Mouse (Mus musculus): ENCODE measurements around the gene Asns.

The Asns gene

DNA sequence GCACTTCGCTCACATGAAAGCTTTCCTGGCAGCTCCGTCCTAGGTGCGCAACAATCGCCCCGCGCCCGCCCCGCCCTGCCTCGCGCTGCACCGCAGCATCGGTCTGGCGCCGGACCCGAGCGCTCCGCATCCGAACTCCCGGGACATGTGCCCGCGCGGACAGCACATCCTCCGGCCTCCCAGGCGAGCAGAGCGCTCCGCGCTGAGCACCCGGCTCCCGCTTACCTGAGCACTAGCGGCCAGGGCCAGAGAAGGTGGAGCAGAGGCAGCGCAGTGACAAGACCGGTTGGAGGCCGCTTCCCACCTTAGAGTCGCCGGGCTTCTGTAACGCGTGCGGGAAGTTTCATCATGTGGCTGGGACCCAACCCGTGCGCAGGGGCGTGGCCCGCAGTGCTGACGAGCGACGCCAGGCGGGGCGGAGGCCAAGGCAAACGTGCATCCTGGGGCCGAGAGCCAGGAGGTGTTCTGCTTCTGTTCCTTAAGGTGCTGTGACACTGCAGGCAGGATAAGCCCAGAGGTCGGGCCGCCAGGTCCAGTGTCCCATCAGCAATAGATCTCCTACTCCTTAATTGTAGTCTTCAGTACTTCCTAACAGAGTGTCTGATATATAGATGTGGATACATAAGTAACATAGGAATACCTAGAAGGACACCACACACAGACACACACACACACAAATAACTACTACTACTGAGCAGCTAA, at the start of gene Asns:
Asns (minus strand) TSS at position 371 of the 702 bp plus-strand sequence.
- peak; percentile 47 for DNase-seq (ENCODE audit: low spot score)

DNA sequence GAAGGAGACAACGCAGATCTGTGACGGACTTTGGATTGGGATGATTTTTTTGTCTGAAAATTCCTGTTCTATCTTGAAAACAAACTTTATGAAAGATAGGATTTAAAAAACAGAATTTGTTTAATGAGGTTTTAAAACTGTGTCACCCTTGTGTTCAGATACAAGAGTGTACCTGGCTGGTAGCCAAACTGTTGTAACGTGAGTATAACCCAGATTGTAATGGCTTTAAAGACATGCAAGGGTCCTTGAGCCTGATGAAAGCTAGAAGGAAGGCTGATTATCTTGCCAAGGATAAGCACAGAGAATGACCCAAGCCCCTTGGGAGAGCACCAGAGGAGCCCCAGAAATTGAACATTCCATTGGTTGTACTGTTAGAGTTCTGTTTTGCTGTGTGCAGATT, 48.7 kb upstream of the Asns start:
- DNase-seq (ENCODE audit: low spot score) = peak; percentile 12

DNA sequence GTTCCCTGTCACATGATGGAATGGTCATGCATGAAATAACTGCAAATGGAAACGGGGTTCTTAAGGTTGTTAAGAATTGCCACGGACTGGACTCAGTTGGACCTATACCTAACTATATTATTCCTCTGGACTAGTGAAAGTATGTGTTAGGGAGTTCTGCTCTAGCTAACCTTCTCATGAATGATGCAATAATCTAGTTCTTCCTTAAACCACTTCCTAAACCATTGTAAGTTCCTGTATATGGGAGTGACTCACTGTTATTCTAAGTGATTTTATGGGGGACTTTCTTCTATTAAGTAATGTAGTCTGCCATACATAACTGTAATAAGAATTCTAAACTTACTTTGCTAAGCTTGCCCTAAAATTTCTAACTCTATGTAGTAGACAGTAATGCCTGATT, 44.8 kb upstream of the Asns start:
- no peak for DNase-seq (ENCODE audit: low spot score)

DNA sequence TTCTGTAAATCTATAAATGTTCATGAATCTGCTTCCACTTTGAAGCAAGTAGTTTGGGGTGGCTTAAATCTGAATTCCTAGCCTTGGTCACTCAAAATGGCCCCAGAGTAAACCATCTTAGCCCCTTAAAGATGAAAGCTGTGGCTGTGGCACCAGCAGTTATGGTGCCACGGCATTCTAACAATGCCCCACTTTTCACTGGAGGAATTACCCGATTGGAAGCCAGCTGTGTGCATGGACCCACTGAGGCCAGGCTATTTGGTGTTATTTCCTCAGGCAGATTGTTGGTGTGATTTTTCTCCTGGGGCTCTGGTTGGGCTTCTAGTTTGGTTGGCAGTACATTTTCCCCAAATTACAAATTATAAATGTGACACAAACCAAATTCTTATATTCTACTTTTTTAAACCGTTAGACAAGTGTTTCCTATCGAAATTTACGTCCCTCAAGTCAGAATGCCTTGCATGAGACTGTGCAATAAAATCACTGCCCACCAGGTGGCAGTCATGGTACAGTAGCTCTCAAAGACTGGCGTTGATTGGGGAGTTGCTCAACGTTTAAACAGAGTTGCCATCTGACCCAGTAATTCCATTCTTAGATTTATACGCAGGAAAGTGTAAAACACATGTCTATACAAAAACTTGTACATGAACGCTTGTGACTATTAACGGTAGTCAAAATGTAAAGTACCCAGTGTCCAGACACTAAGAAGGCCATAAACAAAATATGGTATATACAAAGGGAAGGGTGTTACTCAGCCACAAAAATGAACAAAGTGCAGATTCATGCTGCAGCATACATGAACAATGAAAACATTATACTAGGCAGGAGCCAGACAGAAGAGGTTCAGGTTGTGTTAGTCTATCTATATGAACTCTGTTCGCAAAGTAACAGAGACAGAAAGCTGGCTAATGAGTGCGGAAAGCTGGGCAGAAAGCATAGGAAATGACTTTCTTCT, 40.0 kb upstream of the Asns start:
- DNase-seq (ENCODE audit: low spot score) = peak; percentile 57

DNA sequence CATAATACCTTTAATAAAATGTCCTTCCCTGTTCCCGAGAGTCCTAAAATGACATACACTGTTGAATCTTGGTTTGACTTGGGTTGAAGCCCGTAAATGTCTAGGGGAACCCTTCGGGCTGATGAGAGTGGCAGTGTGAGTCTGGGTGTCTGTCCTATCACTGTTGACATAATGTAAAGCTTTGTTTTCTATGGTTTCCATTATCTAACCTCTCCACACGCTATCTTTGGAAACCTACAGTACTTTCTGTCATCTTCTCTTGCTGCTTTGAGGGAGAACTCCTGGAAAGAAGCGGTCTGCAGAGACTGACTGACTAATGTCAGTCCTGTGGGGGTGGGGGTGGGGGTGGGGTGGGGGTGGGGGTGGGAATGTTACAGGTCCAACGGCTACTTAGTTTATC, 39.0 kb upstream of the Asns start:
- DNase-seq (ENCODE audit: low spot score) = no peak

DNA sequence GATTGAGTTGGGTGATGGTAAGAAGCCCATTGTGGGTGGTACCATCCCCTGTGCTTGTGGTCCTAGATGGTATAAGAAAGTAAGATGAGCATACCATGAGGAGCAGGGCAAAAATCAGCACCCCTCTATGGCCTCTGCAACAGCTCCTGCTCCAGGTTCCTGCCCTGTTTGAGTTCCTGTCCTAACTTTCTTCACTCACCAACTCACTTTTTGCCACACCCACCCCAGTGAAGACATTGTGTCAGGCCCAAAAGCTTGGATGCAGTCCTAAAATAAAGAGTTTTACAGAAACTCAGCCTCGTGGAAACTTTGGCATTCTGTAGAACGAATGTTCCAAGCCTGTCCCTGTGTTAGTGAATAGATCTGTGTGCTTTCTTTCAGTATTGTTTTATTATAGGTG, 36.1 kb upstream of the Asns start:
- no peak for DNase-seq (ENCODE audit: low spot score)

DNA sequence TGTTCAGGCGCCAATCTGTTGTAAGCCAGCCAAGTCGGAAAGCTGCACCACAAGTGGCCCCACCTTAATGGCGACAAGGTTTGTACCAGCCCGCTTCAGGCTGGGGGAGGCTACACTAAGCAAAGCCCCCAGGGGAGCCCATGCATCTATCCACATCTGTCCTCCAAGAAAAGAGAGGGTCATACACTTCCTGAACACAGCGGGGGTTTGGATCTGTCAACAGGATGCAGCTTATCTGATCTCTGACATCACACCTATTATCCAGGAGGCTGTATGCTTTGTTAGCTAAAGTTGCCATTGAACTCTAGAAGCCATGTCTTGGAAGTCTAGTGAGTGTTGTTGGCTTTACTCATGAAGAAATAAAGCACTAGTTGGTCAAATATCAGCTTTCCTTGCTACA, 35.2 kb upstream of the Asns start:
- DNase-seq (ENCODE audit: low spot score) = no peak

DNA sequence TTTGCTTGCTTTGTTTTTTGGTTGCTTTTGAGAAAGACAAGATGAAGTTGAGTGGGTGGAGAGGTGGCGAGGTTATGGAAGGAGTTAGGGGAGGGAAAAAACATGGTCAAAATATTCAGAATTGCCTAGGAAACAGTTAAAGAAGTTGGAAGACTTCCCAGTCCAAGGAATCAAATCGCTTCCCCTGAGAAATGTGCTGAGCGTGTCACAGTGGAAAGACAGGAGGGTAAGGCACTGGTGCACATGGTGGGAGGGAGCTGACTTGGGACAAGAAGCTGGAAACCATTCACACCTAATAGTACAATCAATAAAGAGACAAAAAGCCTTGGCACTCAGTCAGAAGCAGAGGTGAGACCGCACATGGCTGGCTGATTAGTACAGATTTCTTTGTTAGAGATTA, 23.2 kb upstream of the Asns start:
- no peak for DNase-seq (ENCODE audit: low spot score)

DNA sequence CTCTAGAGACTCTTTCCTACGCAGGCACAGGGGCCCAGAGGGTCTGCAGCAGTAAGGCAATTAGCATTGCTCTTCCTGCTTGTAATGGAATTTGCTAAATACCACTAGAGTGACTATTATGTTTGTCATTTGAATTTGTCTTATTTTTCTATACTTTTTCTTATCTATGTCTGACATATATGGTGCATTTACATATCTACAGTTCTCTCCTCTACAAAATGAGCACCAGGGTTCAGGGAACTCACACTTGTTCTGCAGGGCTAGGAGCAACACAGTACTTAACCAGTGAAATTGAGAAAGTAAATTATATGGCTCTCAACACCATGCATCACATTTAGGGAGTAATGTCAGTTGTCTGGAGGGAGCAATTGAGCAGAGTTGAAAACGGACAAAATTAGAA, 21.2 kb upstream of the Asns start:
- no peak for DNase-seq (ENCODE audit: low spot score)

DNA sequence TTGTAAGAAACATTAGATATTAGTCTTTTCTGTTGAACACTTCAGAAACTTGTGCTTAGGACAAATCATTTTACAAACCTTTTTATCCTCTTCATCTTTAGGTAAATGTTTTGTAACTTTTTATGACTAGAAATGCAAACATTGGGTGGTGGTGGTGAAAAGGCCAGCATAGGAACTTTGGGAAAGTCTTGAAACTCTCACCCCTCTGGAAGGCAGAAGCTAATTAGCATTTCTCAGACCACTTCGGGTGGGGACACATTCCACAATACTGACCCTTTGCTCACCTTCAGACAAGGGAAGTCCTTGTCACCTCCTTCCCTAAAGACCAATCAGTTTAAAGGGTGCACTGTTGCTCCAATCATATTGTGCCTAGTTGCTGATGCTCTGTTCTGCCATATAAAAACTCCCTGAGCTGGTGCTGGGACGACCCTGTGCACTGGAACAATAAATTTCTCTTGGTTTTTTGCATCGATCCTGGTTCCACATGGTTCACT, 18.8 kb upstream of the Asns start:
- no peak for DNase-seq (ENCODE audit: low spot score)

DNA sequence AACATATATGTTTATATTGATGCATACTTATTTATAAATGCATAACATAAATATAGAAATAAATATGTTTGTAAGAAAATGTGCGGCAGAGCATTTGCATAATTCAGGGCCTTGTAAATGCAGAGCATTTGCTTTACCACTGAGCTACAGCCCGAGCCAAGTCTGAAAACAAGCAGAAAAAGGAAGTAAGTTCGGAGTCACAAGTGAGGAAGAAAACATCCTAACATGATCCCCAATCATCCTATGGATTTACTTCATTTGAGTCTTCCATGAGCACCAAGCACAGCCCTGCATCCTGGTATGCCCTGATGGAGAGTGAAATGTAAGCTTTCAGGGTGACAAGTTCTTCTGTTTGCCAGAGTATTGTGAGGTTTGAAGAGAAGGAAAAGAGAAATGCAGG, 15.2 kb upstream of the Asns start:
- no peak for DNase-seq (ENCODE audit: low spot score)

DNA sequence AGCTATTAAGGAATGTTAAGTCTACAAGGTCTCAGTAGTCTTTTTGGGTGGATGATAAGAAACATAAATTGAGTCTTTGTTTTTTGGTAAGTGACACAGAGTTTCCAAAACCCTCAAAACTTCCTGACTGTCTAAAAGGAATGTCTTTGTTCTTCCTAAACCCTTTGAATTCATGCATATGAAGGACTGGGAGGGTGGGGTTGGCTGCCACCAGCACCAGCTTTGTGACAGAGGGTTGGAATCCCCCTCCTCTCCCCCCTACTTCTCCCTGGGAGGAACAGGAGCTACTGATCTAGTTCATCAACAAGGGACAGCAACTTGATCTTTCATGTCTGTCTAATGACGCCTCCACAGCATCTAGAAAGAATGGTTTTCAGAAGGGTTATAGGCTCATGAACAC, 13.7 kb upstream of the Asns start:
- no peak for DNase-seq (ENCODE audit: low spot score)

DNA sequence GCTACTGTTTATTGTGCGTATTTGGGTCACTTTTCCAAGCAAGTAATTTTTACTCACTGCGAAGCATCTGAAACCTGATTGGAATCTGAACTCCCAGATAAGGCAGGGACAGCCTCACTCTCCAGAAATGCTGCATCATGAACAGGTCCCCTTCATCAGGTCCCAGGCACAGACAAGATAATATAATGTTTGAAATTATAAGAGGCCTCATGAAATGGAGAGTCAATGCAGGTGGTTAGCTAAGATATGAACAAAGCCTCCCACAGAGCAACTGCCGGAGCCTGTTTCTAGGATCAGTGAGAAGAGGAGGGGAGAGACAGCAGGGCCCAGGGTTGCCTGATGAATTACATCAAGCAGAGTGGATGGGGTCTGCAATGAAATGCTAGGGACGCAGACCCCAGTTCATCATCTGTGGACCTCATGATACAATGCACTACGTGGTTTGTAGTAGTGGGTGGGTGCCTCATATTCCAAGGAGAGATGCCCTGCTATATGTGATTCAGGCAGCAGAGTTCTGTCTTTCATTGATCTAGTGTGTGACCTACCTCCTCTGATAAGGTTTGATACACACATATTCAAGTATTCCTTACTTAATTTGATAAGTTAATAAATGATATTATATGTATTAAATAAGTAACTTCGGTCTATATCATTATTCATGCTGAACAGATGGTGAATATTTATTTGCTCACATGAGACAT, 5.1 kb upstream of the Asns start:
- no peak for DNase-seq (ENCODE audit: low spot score)

DNA sequence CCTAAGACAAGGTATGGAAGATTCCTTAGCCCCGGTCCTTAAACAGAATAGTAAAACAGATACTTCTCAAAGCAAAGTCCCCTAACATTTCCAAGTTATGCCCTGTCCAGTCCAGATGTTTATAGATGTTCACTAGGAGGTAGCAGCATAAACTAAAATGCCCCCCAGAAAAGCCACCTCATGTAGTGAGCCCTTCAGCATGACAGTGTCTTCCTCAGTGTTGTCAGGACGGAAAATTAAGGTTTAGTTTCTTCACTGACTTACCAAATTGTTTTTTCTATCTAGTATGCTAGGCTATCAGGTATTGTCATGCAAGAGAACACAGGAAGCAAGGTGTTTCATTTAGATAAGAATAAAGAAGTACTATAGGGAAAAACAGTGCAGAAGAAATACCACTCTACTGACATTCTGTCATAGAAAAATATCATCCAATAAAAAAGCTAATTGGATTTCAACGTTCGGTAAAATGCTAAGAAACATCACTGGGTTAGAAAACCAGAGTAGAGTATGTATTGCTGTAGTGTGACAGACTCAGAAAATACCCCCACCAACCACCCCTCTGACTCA, 4.1 kb upstream of the Asns start:
- DNase-seq (ENCODE audit: low spot score) = no peak

DNA sequence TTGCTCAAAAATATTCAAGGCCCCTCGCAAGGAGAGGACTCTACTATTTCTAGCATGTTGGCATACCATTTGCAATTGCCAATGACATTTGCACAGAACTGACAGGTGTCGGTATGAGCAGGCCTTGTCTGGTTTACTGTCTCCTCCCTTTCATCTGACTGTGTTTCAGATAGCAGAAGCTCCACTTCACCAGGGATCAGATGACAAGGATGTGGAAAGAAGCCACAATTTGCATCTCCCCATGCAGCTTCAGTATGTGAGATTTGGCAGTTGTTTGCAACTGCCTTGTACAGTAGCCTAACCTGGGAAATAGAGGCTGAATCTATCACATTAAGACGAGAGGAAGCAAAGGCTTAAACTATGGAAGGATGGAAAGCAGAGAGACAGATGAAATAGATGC, 3.6 kb upstream of the Asns start:
- DNase-seq (ENCODE audit: low spot score) = no peak

DNA sequence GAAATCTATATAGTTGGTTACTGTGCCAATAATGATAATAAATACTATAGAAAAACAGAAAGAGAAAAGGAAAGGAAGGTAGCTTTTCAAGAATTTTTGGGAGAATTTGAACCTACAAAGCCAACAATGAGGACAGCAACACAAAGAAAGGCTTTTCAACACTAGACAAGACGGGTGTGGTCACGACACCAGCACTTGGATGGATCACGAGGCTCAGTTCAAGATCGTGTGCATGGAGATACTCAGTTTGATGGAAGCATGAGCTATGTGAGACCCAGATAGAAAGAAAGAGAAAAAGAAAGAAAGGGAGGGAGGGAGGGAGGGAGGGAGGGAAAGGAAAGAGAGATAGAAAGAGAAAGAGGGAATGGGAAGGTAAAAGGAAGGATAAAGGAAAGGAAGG, 2.8 kb upstream of the Asns start:
- DNase-seq (ENCODE audit: low spot score) = no peak

DNA sequence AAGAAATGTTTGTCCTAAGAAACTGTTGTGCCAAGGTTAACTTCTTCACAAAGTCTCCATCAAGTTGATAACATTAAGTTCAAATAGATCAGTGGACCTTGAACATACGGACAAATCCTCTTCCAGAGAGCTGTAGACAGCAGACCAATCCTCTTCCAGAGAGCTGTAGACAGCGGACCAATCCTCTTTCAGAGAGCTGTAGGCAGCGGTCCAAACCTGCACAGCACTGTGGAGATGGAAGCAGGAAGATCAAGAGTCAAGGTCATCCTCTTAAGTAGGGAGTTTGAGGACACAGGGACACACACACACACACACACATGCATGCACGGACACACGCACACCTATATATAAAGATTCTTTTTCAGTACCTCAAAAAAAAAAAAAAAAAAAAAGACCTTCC, 612 bp upstream of the Asns start:
- DNase-seq (ENCODE audit: low spot score) = no peak

DNA sequence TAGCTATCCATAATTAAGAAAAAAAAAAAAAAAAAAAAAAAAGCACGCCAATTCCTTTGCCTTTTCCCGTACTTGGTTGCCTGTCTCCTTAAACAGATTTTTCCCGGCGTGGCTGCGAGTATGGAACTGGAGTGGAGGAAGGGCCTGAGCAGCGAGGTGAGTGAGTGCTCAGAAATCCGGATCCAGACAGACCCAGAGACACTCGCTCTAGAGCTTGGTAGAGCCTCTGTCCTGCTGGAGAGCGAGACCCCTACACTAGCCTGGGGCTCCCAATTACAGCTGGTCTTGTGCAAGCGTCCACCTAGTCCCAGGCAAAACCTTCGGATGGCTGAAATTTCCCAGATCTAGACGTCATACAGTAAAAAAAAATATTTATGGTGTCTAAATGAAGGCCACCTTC, 603 bp downstream of the Asns start:
- no peak for DNase-seq (ENCODE audit: low spot score)

DNA sequence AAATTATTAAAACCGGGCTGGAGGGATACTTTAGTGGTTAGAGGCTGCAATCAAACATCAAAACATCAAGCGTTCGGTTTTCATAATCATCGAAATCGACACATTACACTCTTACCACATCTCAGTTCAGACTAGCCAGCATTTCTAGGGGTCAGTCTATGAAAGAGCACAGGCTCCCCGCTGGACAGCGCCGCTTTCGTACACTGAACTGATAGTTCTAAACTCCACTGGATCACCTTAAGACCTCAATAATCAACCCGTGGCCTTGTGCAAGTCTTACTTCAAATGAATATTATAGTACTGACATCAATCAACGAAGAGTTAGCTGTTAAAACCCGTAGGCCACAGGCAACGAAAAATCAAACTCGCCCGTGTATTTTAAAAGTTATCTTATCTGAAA, 1.0 kb downstream of the Asns start:
- DNase-seq (ENCODE audit: low spot score) = no peak

DNA sequence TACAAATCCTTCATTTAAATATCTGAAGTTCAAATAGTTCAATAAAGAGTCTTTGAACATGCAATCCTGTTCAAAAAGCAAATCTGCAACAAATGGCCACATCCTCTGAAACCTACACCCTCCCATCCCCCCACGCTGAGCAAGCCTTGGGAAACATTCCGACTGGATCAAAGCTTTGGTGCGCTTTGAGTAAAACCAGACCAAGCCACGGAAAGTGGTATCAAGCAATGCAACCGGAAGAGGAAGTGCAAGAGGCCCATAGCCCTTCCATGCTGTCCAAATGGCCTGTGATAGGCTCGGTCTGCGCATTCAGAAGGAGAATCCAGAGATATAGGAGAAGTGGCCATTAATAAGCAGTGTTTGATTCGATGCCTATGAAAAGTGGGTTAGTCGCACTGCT, 2.6 kb downstream of the Asns start:
- DNase-seq (ENCODE audit: low spot score) = no peak

DNA sequence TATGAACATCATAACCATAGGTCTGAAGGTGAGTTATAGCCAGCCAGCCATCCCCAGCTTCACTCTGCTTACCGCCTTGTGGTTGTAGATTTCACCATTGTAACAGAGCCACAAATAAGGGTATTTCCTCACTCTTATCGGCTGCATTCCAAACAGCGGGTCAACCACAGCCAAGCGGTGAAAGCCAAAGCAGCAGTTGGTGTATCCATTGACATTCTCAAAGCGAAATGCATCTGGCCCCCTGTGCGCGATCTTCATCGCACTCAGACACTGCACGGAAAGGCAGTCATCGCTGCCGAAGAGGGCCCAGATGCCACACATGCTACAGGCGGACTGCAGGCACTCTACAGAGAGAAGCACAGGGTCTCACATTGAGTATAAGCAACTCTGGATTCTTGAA, 3.9 kb downstream of the Asns start:
- no peak for DNase-seq (ENCODE audit: low spot score)

DNA sequence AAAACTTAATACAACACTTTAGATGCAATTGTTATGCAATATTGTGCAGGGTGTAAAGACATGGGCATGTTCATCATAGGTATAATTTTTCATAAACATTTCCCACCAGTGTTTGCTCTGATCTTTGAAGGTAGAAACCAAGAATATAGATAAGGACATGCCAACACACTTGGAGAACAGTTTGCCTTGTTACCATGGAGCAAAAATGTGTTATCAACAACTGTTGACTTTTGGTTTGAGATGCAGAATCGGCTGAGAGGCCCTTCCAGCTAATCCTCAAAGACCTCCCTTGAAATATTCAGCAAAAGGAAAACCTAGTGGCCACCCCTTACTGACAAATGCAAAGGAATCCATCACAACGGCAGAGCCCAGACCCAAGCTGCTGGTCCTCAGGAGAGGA, 7.0 kb downstream of the Asns start:
- no peak for DNase-seq (ENCODE audit: low spot score)
